Mouse (Mus musculus): ENCODE results near the gene Gm3336. TPM values are rescaled to one million over a fixed set of nuclear protein-coding genes. Genes with fewer than 3 reads are reported as not detected.

Gm3336 gene
- polyA plus RNA-seq, 1 experiment from 2014 or later = 0.54 TPM

DNA sequence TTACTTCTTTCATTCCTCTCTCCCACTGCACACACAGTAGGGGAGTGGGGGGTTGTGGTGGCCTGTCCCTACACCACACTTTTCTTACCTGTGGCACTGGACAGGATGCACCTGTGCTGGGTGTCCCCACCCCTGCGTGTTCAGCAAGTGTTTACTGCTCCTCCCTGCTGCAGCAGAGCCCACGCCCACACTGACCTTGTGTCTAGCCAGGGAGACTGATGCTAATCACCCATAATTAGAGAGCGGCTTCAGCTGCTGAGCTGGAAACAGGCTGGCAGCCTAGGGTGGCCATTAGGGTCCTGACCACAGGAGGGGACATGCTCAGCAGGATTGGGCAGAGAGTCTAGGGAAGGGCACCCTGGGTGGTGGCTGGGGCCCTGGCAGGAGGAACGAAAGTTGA, 43.6 kb upstream of the Gm3336 start:
- WGBS = 78% methylated on average over 4 of the region's 4 CpGs
- no peak for TF ChIP-seq EP300 (IDR thresholded peaks at IDR 0.05)
- no peak for TF ChIP-seq CTCF (IDR thresholded peaks at IDR 0.05)
- Histone ChIP-seq H3K4me3 (ENCODE audit: low read depth, low read length) (no peak overlapping the region), H3K9me3 (ENCODE audit: low read length) (no peaks in the 10 kb centered on the region), H3K27ac (ENCODE audit: low read length) (peak overlapping the region; percentile 96), H3K36me3 (ENCODE audit: insufficient read depth, low read length) (no peaks in the 10 kb centered on the region; the same call in 1 of the 2 replicates), H3K27me3 (replicated peaks; ENCODE audit: insufficient read depth, low read length) (no peaks in the 10 kb centered on the region), H3K4me2 (replicated peaks; ENCODE audit: low read depth, low read length) (no peak overlapping the region), H3K9ac (replicated peaks; ENCODE audit: low read depth) (no peak overlapping the region), H3K4me1 (ENCODE audit: insufficient read depth, low read depth, low read length) (peaks cover 20% of the 10 kb centered on the region)
- DNase-seq (ENCODE audit: low spot score) (no peak), ATAC-seq (no peak)

DNA sequence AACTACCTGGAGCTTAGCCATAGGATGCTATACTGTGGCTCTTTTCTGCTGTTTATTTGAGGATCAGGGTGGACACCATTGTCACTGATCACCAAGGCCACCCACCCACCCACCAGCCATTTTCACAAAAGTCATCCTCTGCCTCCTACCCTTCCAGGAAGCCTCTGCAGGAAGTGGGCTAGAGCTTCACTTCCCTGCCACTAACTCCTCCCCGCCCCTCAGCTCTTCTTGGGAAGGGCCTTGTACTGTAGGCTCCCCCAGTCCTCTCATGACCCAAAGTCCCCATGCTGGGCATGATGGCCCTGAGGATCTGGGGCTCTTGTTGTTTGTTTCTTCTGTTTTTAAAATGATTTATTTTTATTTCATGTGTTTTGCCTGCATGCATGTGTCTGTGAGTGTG, 43.0 kb upstream of the Gm3336 start:
- WGBS = 71% methylated on average over 1 of the region's 1 CpGs
- Histone ChIP-seq H3K27me3 (replicated peaks; ENCODE audit: insufficient read depth, low read length) (no peaks in the 10 kb centered on the region), H3K9ac (replicated peaks; ENCODE audit: low read depth) (no peak overlapping the region), H3K4me1 (ENCODE audit: insufficient read depth, low read depth, low read length) (peaks cover 20% of the 10 kb centered on the region), H3K36me3 (ENCODE audit: insufficient read depth, low read length) (no peaks in the 10 kb centered on the region; the same call in 1 of the 2 replicates), H3K9me3 (ENCODE audit: low read length) (no peaks in the 10 kb centered on the region), H3K27ac (ENCODE audit: low read length) (peak overlapping the region; percentile 96; the same call in 1 of the 2 replicates), H3K4me3 (ENCODE audit: low read depth, low read length) (no peak overlapping the region), H3K4me2 (replicated peaks; ENCODE audit: low read depth, low read length) (no peak overlapping the region)
- ATAC-seq (no peak), DNase-seq (ENCODE audit: low spot score) (no peak)
- no peak for TF ChIP-seq CTCF (IDR thresholded peaks at IDR 0.05)
- no peak for TF ChIP-seq EP300 (IDR thresholded peaks at IDR 0.05)

DNA sequence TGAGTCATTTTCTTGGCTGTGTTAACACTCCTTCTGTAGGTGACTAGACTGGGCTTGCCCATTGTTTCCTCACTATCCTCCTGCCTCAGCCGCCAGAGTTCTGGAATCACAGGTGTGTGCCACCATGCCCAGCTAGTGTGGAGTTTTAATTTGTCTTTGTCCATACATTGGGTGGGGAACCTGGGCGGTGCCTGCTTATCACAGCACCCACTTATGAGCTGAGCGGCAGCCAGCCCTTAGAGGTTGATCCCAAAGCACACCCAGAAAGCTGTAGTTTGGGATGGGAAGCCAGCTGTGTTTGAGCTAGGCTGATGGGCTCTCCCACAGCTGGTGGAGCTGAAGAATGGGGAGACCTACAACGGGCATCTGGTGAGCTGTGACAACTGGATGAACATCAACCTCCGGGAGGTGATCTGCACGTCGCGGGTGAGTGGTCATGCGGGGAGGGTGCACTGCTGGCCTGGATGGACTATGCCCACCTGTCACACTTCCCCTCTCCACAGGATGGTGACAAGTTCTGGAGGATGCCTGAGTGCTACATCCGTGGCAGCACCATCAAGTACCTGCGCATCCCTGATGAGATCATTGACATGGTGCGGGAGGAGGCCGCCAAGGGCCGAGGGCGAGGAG, 40.8 kb upstream of the Gm3336 start:
- H3K9me3 ChIP-seq (ENCODE audit: low read length) = no peaks in the 10 kb centered on the region
- TF ChIP-seq EP300 (IDR thresholded peaks at IDR 0.05) (no peak), CTCF (IDR thresholded peaks at IDR 0.05) (no peak)
- WGBS = 90% methylated on average over 15 of the region's 15 CpGs
- H3K27me3 ChIP-seq (replicated peaks; ENCODE audit: insufficient read depth, low read length) = no peaks in the 10 kb centered on the region
- H3K4me3 ChIP-seq (ENCODE audit: low read depth, low read length) = no peak overlapping the region
- H3K4me1 ChIP-seq (ENCODE audit: insufficient read depth, low read depth, low read length) = peaks cover 22% of the 10 kb centered on the region
- no peaks in the 10 kb centered on the region; the same call in 1 of the 2 replicates for H3K36me3 ChIP-seq (ENCODE audit: insufficient read depth, low read length)
- no peak for DNase-seq (ENCODE audit: low spot score)
- H3K4me2 ChIP-seq (replicated peaks; ENCODE audit: low read depth, low read length) = no peak overlapping the region
- no peak overlapping the region for H3K9ac ChIP-seq (replicated peaks; ENCODE audit: low read depth)
- no peak for ATAC-seq
- no peak overlapping the region for H3K27ac ChIP-seq (ENCODE audit: low read length)

DNA sequence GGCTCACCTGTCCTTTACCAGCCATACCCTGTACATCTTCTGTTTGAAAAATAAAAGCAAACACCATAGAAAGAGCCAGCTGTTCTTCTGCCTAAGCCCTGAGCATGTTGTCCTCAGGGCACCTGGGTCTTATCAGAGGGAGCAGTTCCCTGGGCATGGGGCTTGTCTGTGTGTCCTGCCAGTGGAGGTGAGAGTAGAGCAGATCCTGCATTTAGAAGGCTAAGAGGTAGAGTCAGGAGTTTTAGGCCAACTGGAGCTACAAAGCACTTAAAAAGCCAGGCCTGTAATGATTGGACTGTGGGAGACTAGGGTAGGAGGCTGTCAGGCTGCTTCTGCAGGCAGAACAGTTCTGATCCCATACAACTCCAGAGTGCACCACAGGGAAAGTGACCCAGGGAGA, 39.7 kb upstream of the Gm3336 start:
- no peak for TF ChIP-seq CTCF (IDR thresholded peaks at IDR 0.05)
- no peak for TF ChIP-seq EP300 (IDR thresholded peaks at IDR 0.05)
- Histone ChIP-seq H3K9ac (replicated peaks; ENCODE audit: low read depth) (no peak overlapping the region), H3K4me1 (ENCODE audit: insufficient read depth, low read depth, low read length) (peaks cover 20% of the 10 kb centered on the region), H3K4me2 (replicated peaks; ENCODE audit: low read depth, low read length) (no peak overlapping the region), H3K4me3 (ENCODE audit: low read depth, low read length) (no peak overlapping the region), H3K27me3 (replicated peaks; ENCODE audit: insufficient read depth, low read length) (no peaks in the 10 kb centered on the region), H3K36me3 (ENCODE audit: insufficient read depth, low read length) (no peaks in the 10 kb centered on the region; the same call in 1 of the 2 replicates), H3K27ac (ENCODE audit: low read length) (no peak overlapping the region), H3K9me3 (ENCODE audit: low read length) (no peaks in the 10 kb centered on the region)
- DNase-seq (ENCODE audit: low spot score) (no peak), ATAC-seq (no peak)

DNA sequence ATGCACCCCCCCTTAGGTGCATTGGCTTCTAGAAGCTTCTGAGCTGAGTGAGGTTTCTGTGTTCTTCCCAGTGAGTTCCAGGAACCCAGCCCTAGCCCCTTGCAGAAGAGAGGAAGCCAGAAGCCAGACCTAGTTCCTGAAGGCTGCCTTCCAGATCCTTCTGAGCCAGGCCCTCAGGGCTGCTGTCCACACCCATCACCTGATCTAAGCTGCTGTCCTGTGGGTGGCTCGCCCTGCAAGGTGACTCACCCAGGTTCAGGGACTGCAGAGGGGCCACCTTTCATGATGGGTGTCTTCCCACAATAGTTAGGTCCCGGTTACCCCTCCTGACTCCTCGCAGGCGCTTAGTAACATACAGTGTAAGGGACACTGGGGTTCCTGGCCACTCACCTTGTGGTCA, 38.9 kb upstream of the Gm3336 start:
- 0 out of 2 replicates have a peak overlapping the region, but pooled peaks have one; percentile 8 for H3K9ac ChIP-seq (replicated peaks; ENCODE audit: low read depth)
- H3K4me3 ChIP-seq (ENCODE audit: low read depth, low read length) = no peak overlapping the region
- H3K4me2 ChIP-seq (replicated peaks; ENCODE audit: low read depth, low read length) = no peak overlapping the region
- H3K36me3 ChIP-seq (ENCODE audit: insufficient read depth, low read length) = no peaks in the 10 kb centered on the region; the same call in 1 of the 2 replicates
- H3K27me3 ChIP-seq (replicated peaks; ENCODE audit: insufficient read depth, low read length) = no peaks in the 10 kb centered on the region
- 87% methylated on average over 4 of the region's 4 CpGs for WGBS
- no peak for DNase-seq (ENCODE audit: low spot score)
- no peak overlapping the region for H3K27ac ChIP-seq (ENCODE audit: low read length)
- ATAC-seq = no peak
- no peaks in the 10 kb centered on the region for H3K9me3 ChIP-seq (ENCODE audit: low read length)
- peaks cover 13% of the 10 kb centered on the region; the same call in 1 of the 2 replicates for H3K4me1 ChIP-seq (ENCODE audit: insufficient read depth, low read depth, low read length)
- TF ChIP-seq CTCF (IDR thresholded peaks at IDR 0.05) (no peak), EP300 (IDR thresholded peaks at IDR 0.05) (no peak)

DNA sequence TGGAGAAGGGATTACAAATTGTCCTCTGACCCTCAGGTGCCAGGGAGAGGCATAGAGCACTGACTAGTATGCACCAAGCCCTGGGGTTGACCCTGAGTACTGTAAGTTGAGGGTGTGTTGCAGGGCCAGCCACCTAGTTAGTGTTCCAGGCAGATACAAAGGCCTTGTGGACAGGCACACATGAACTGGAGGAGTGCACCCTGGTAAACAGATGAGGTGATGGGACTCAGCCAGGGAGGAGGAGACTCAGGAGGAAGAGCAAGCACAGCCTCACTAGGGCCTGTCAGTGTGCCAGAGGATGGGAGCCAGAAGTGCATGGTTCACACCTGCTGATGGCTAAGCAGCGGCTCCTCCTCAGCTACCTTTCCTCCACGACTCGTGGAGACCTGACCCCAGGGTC, 38.3 kb upstream of the Gm3336 start:
- H3K4me3 ChIP-seq (ENCODE audit: low read depth, low read length) = no peak overlapping the region
- peaks cover 9% of the 10 kb centered on the region; the same call in 1 of the 2 replicates for H3K4me1 ChIP-seq (ENCODE audit: insufficient read depth, low read depth, low read length)
- no peak for DNase-seq (ENCODE audit: low spot score)
- H3K4me2 ChIP-seq (replicated peaks; ENCODE audit: low read depth, low read length) = no peak overlapping the region
- H3K9me3 ChIP-seq (ENCODE audit: low read length) = no peaks in the 10 kb centered on the region
- 66% methylated on average over 3 of the region's 3 CpGs for WGBS
- H3K9ac ChIP-seq (replicated peaks; ENCODE audit: low read depth) = no peak overlapping the region
- TF ChIP-seq EP300 (IDR thresholded peaks at IDR 0.05) = no peak
- TF ChIP-seq CTCF (IDR thresholded peaks at IDR 0.05) = no peak
- no peak for ATAC-seq
- H3K36me3 ChIP-seq (ENCODE audit: insufficient read depth, low read length) = no peaks in the 10 kb centered on the region; the same call in 1 of the 2 replicates
- H3K27me3 ChIP-seq (replicated peaks; ENCODE audit: insufficient read depth, low read length) = no peaks in the 10 kb centered on the region
- H3K27ac ChIP-seq (ENCODE audit: low read length) = no peak overlapping the region
